Mouse (Mus musculus) myocyte (in vitro differentiated cells): ENCODE measurements around the gene Wwc1.

ENCODE experiments used
- CEBPB ChIP-seq: IDR thresholded peaks from 2 replicates; pipeline ENCODE4 v1.6.1; 2011; ENCODE audit warnings: mild to moderate bottlenecking, moderate library complexity; ENCODE audit not compliant: poor library complexity, insufficient read depth, severe bottlenecking
- E2F4 ChIP-seq: IDR thresholded peaks from one replicate; pipeline ENCODE4 v1.6.1; 2011; ENCODE audit warnings: mild to moderate bottlenecking, control low read depth, moderate library complexity; ENCODE audit not compliant: insufficient read depth
- MAX ChIP-seq: IDR thresholded peaks from one replicate; pipeline ENCODE4 v1.6.1; 2011; ENCODE audit warnings: low read depth, mild to moderate bottlenecking, control low read depth
- MYOD1 ChIP-seq, 3 experiments: IDR thresholded peaks; one replicate each; pipeline ENCODE4 v1.6.1; 2011; ENCODE audit warnings: control low read depth in 2 of 3, low read depth in 2 of 3, mild to moderate bottlenecking in 2 of 3, moderate library complexity in 1 of 3; ENCODE audit not compliant: insufficient read length in 2 of 3, control insufficient read depth in 1 of 3
- MYOG ChIP-seq, 3 experiments: IDR thresholded peaks; one replicate each; pipeline ENCODE4 v1.6.1; 2011; ENCODE audit warnings: control low read depth in 2 of 3, low read depth in 2 of 3, mild to moderate bottlenecking in 2 of 3; ENCODE audit not compliant: insufficient read length in 2 of 3, control insufficient read depth in 1 of 3, insufficient read depth in 1 of 3
- POLR2A ChIP-seq: IDR thresholded peaks from one replicate; pipeline ENCODE4 v1.6.1; 2011; ENCODE audit warnings: low read depth, mild to moderate bottlenecking, control low read depth, moderate library complexity; ENCODE audit not compliant: insufficient read length
- POLR2AphosphoS2 ChIP-seq: IDR thresholded peaks from one replicate; pipeline ENCODE4 v1.6.1; 2011; ENCODE audit warnings: low read depth, control low read depth; ENCODE audit not compliant: insufficient read length
- SRF ChIP-seq: IDR thresholded peaks from one replicate; pipeline ENCODE4 v1.6.1; 2011; ENCODE audit warnings: low read depth; ENCODE audit not compliant: control insufficient read depth, insufficient read length
- TCF12 ChIP-seq: IDR thresholded peaks from one replicate; pipeline ENCODE4 v1.6.1; 2011; ENCODE audit warnings: mild to moderate bottlenecking, control low read depth; ENCODE audit not compliant: poor library complexity, insufficient read depth, severe bottlenecking
- USF1 ChIP-seq: IDR thresholded peaks from one replicate; pipeline ENCODE4 v1.6.1; 2011; ENCODE audit warnings: low read depth, mild to moderate bottlenecking, control low read depth, moderate library complexity

- TF ChIP-seq POLR2A (no peak), MYOD1 (IDR thresholded peaks at IDR 0.05; ENCODE audit: control insufficient read depth in 1 of 3, insufficient read length in 2 of 3, low read depth in 2 of 3) (no peak), POLR2AphosphoS2 (no peak), CEBPB (no peak), E2F4 (no peak), TCF12 (no peak), MAX (no peak), SRF (no peak), MYOG (IDR thresholded peaks at IDR 0.05; ENCODE audit: control insufficient read depth in 1 of 3, insufficient read depth in 1 of 3, insufficient read length in 2 of 3, low read depth in 2 of 3) (no peak), USF1 (no peak)
Measured at GRCm38 (mm10) chr11:35801332-35801731, 179.0 kb downstream of the Wwc1 start.
